Mouse (Mus musculus): ENCODE measurements at regions not wholly inside any gene's neighbourhood (a gene's known extent, or its start where the extent isn't known, plus 50 kb on each side); places are given as distances from the start of the nearest gene placed in this dataset.

DNA sequence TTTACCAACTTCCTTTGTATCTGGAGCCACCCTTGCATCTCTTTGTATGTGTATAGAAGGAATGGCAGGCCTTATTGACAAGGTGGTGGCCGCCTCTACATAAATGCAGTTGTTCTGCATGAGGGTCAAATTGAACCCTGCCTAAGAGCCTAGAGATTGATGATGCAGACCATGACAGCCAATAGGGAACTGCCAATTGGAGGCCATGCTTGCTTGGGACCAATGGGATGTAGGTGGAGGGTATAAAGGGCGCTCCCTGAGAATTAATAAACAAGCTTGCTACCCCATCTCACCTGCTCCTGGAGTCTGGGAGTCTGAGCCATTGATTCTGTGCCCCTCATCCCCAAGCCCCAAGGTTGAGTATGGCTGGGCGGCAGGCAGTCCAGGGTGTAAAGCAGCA lies 294.7 kb downstream of the Rps24 start:
- DNase-seq, result no peak
- WGBS, result 92% methylated on average over 3 of the region's 3 CpGs
- H3K4me1 ChIP-seq (ENCODE audit: insufficient read depth), result peaks cover 12% of the 10 kb centered on the region
- no peak for ATAC-seq
- no peaks in the 10 kb centered on the region for H3K36me3 ChIP-seq (ENCODE audit: insufficient read depth)
- no peak overlapping the region for H3K27ac ChIP-seq (ENCODE audit: low read depth, low read length)
- no peak overlapping the region for H3K4me3 ChIP-seq (ENCODE audit: low read depth, low read length)
- H3K4me2 ChIP-seq (ENCODE audit: low read depth), result no peak overlapping the region
- no peak for TF ChIP-seq CTCF (IDR thresholded peaks at IDR 0.05; ENCODE audit: low read depth)
- no peaks in the 10 kb centered on the region for H3K27me3 ChIP-seq (ENCODE audit: insufficient read depth, low read length)
- no peak overlapping the region for H3K9ac ChIP-seq
- H3K9me3 ChIP-seq (ENCODE audit: low read length), result no peaks in the 10 kb centered on the region

DNA sequence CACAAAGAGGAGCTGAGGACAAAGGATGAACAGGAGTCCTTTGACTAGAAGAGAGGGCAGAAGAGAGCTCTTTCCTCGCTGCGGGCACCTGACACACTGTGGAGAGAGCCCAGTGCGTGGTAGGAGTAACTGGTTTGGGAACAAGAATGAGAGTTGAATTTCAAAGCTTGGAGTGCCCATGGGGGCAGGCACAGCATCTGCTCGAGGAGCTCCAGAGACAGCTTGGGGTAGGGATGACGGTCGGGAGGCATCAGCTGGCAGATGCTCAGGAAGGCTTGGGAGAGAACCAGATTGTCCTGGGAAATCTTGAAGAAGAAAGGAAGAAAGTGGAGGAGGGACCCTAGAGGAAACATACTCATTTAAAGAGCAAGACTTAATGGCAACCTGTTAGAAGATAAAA lies 297.0 kb downstream of the Rps24 start:
- H3K27me3 ChIP-seq (ENCODE audit: insufficient read depth, low read length), result no peaks in the 10 kb centered on the region
- DNase-seq (no peak), ATAC-seq (no peak)
- WGBS, result 69% methylated on average over 6 of the region's 6 CpGs
- H3K36me3 ChIP-seq (ENCODE audit: insufficient read depth), result no peaks in the 10 kb centered on the region
- H3K9ac ChIP-seq, result no peak overlapping the region
- H3K4me3 ChIP-seq (ENCODE audit: low read depth, low read length), result no peak overlapping the region
- no peak overlapping the region for H3K4me2 ChIP-seq (ENCODE audit: low read depth)
- peaks cover 7% of the 10 kb centered on the region for H3K4me1 ChIP-seq (ENCODE audit: insufficient read depth)
- 0 out of 2 replicates have a peak overlapping the region, but pooled peaks have one; percentile 4 for H3K27ac ChIP-seq (ENCODE audit: low read depth, low read length)
- no peaks in the 10 kb centered on the region for H3K9me3 ChIP-seq (ENCODE audit: low read length)
- TF ChIP-seq CTCF (IDR thresholded peaks at IDR 0.05; ENCODE audit: low read depth), result no peak

DNA sequence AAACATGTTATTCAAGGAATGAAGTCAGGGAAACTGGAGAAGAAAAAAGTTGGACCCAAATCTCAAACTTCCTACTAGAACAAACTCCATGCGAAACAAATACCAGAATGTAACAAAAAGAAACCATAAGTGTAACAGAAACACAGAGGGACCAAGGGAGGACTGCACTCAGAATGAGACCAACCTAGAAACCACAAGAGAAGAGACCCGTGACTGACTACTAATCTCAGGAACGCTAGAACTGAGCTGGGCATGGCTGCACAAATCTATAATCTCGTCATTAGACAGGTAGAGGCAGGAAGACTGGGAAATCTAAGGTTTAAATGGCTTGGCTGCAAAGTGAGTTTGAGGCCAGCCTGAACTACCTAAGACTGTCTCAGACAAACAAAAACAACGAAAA lies 298.5 kb downstream of the Rps24 start:
- no peak for TF ChIP-seq CTCF (IDR thresholded peaks at IDR 0.05; ENCODE audit: low read depth)
- H3K4me1 ChIP-seq (ENCODE audit: insufficient read depth), result no peaks in the 10 kb centered on the region
- no peak overlapping the region for H3K9ac ChIP-seq
- H3K36me3 ChIP-seq (ENCODE audit: insufficient read depth), result no peaks in the 10 kb centered on the region
- DNase-seq (no peak), ATAC-seq (no peak)
- WGBS, result 86% methylated on average over 5 of the region's 5 CpGs
- no peaks in the 10 kb centered on the region for H3K27me3 ChIP-seq (ENCODE audit: insufficient read depth, low read length)
- H3K9me3 ChIP-seq (ENCODE audit: low read length), result no peaks in the 10 kb centered on the region
- H3K4me3 ChIP-seq (ENCODE audit: low read depth, low read length), result no peak overlapping the region
- H3K27ac ChIP-seq (ENCODE audit: low read depth, low read length), result no peak overlapping the region
- H3K4me2 ChIP-seq (ENCODE audit: low read depth), result no peak overlapping the region

DNA sequence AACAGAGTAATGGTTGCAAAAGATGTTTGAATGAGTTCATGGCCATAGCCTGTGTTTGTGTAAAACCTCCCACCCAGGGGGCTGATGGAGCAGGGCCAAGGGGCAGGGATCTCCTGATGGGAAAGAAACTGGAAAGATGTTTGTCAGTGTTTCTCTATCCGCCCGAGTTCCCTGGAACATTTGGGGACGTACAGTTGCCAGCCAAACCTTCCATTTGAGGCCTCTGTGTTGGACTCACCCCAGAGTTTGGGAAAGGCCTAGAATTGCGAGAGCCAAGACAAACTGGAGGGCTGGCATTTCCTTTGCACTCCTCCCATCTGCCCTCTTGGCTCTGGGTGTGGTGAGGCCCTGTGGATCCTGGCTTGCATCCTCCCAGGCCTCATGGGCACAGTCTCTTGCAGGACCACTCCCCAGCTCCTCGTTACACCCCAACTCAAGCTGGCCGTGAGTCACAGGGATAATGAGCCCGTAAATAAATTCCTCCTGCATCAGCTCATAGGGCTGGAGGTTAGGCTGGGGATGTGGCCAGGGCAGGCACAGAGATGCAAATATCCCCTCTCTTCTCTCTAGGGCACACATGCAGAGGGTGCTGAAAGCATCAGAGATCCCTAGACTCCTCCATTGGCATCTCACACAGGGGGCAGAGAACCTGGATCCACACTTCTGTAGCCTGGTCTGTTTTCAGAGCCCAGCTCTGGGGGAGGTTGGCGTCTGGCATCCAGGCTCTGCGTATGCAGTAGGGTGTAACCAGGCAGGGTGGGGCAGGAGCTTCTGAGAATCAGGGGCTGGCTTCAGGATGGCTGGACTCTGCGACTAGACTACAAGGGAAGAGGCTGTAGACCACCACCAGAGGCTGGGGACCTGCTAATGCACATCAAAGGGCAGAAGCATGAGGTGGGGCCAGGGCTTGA lies 306.7 kb downstream of the Rps24 start:
- ATAC-seq (peak; percentile 92), DNase-seq (peak; percentile 75)
- Histone ChIP-seq H3K4me2 (ENCODE audit: low read depth) (no peak overlapping the region), H3K27ac (ENCODE audit: low read depth, low read length) (peak overlapping the region; percentile 6), H3K36me3 (ENCODE audit: insufficient read depth) (no peaks in the 10 kb centered on the region), H3K9me3 (ENCODE audit: low read length) (no peaks in the 10 kb centered on the region), H3K4me1 (ENCODE audit: insufficient read depth) (0 out of 2 replicates have a peak, but pooled peaks cover 6% of the 10 kb centered on the region), H3K4me3 (ENCODE audit: low read depth, low read length) (no peak overlapping the region), H3K27me3 (ENCODE audit: insufficient read depth, low read length) (no peaks in the 10 kb centered on the region), H3K9ac (no peak overlapping the region)
- TF ChIP-seq CTCF (IDR thresholded peaks at IDR 0.05; ENCODE audit: low read depth), result no peak
- WGBS, result 33% methylated on average over 10 of the region's 10 CpGs

DNA sequence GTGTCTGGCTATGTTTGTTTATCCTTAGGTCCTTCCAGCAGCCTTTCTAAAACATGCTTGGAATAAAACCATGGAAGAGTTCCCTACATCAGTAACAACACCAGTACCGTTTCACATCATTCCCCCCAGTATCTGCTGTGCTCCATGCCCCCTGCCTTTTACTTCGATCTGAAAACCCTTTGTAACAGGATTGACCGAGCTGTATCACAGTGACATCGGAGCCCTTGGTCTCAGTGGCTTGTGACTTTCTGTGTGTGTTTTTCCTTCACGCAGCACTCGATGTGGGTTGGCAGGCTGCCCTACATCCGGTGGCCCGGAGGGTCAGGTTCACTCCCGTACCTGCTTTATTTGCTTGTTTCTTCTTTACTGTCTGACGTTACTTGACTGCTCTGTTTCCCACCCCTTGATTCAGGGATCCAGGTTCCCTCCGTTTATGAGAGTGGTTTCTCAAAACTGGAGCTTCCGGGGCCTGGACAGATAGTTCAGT lies 307.5 kb downstream of the Rps24 start:
- H3K4me1 ChIP-seq (ENCODE audit: insufficient read depth), result 0 out of 2 replicates have a peak, but pooled peaks cover 6% of the 10 kb centered on the region
- no peak overlapping the region for H3K4me2 ChIP-seq (ENCODE audit: low read depth)
- H3K9me3 ChIP-seq (ENCODE audit: low read length), result no peaks in the 10 kb centered on the region
- H3K9ac ChIP-seq, result no peak overlapping the region
- TF ChIP-seq CTCF (IDR thresholded peaks at IDR 0.05; ENCODE audit: low read depth), result no peak
- H3K36me3 ChIP-seq (ENCODE audit: insufficient read depth), result no peaks in the 10 kb centered on the region
- no peak overlapping the region for H3K4me3 ChIP-seq (ENCODE audit: low read depth, low read length)
- no peaks in the 10 kb centered on the region for H3K27me3 ChIP-seq (ENCODE audit: insufficient read depth, low read length)
- ATAC-seq, result no peak
- peak overlapping the region; percentile 6 for H3K27ac ChIP-seq (ENCODE audit: low read depth, low read length)
- WGBS, result 67% methylated on average over 12 of the region's 12 CpGs
- DNase-seq, result no peak

DNA sequence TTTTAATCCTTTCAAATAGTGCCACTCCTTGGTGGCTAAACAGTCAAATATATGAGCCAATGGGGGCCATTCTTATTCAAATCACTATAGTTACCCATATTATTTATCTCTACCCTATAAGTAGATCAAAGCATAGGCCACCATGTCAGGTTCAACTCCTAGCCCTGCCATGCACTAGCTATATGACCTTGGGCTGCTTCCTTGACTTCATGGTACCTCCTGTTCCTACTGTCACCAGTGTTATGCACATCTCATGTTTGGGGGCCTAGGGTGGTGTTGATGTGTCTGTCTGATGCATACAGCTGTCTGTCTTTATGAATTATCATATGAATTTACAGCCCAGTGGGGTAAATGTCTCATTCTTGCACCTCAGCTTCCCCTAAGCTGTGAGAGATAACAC lies 310.6 kb downstream of the Rps24 start:
- Histone ChIP-seq H3K4me3 (ENCODE audit: low read depth, low read length) (no peak overlapping the region), H3K9me3 (ENCODE audit: low read length) (no peaks in the 10 kb centered on the region), H3K4me2 (ENCODE audit: low read depth) (no peak overlapping the region), H3K36me3 (ENCODE audit: insufficient read depth) (no peaks in the 10 kb centered on the region), H3K27me3 (ENCODE audit: insufficient read depth, low read length) (no peaks in the 10 kb centered on the region), H3K9ac (no peak overlapping the region), H3K27ac (ENCODE audit: low read depth, low read length) (no peak overlapping the region), H3K4me1 (ENCODE audit: insufficient read depth) (0 out of 2 replicates have a peak, but pooled peaks cover 6% of the 10 kb centered on the region)
- DNase-seq (no peak), ATAC-seq (no peak)
- no peak for TF ChIP-seq CTCF (IDR thresholded peaks at IDR 0.05; ENCODE audit: low read depth)

DNA sequence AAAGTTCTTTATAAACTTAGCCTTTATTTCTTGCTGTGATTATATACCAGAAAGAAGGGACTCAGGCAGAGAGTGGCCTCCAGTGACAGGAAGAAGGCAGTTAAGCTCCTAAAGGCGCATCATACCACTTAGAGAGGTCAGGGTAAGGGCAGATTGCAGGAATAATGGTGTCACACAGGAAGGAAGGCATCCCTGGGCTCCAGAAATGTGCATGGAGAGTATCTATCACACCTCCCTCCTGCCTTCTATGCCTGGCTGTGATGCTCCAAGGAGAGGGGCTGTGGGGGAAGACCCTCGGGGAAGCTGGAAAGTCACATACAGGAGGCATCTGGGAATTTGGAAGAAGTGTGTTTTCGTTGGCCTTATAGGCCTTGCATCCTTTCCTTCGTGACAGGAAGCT lies 311.1 kb downstream of the Rps24 start:
- H3K27ac ChIP-seq (ENCODE audit: low read depth, low read length), result no peak overlapping the region
- no peak for TF ChIP-seq CTCF (IDR thresholded peaks at IDR 0.05; ENCODE audit: low read depth)
- no peak overlapping the region for H3K4me2 ChIP-seq (ENCODE audit: low read depth)
- H3K9me3 ChIP-seq (ENCODE audit: low read length), result no peaks in the 10 kb centered on the region
- 87% methylated on average over 4 of the region's 4 CpGs for WGBS
- no peak overlapping the region for H3K9ac ChIP-seq
- no peaks in the 10 kb centered on the region for H3K27me3 ChIP-seq (ENCODE audit: insufficient read depth, low read length)
- ATAC-seq, result no peak
- H3K36me3 ChIP-seq (ENCODE audit: insufficient read depth), result no peaks in the 10 kb centered on the region
- 0 out of 2 replicates have a peak, but pooled peaks cover 6% of the 10 kb centered on the region for H3K4me1 ChIP-seq (ENCODE audit: insufficient read depth)
- H3K4me3 ChIP-seq (ENCODE audit: low read depth, low read length), result no peak overlapping the region
- no peak for DNase-seq

Data from forebrain, postnatal 0 days (tissue).